Mouse (Mus musculus) adrenal gland, adult 10 weeks (tissue): Measurements from ENCODE around the gene Fyb. TPM values are rescaled to one million over a fixed set of nuclear protein-coding genes. Genes with fewer than 3 reads are reported as not detected.

Source experiments
- polyA plus RNA-seq: library from polyadenylated mRNA; stranded (reverse); fragments of 350-450 nt; fragmentation: Illumina TruSeq; extraction: RNeasy Lipid Tissue Mini Kit (QIAGEN cat#74804); gene quantifications from one replicate; pipeline ENCODE4 v1.2.3, GENCODE M21; 2014; ENCODE audit warnings: low read depth, low replicate concordance

The Fyb gene
- 11.1 TPM for polyA plus RNA-seq

GRCm38 (mm10) chr15:6522653-6523167, at the start of gene Fyb:
Gene Fyb, plus strand, starts transcription at chr15:6522853.

GRCm38 (mm10) chr15:6707936-6708525, 185.4 kb downstream of the Fyb start, which contains the start of gene Rictor:
Gene Rictor, plus strand, starts transcription at chr15:6708379.

Other genes starting within 250 kb of the Fyb start
- 928 TPM for gene Dab2, start 223.1 kb upstream of the Fyb start, polyA plus RNA-seq
- gene C9, start 77.5 kb upstream of the Fyb start, polyA plus RNA-seq = not detected
- gene Rictor, start 185.5 kb downstream of the Fyb start, polyA plus RNA-seq = 26.4 TPM